Mouse (Mus musculus) neural tube, embryonic 11.5 days (tissue): ENCODE data around the gene Kank4. TPM values are rescaled to one million over a fixed set of nuclear protein-coding genes. Genes with fewer than 3 reads are reported as not detected.

ENCODE experiments used
- ATAC-seq: fragments of 200-750 bp; cut with Nextera tagmentation; 2 replicates; pipeline ENCODE4 v1.8.0; 2017; ENCODE audit warnings: moderate number of reproducible peaks, mild to moderate bottlenecking, moderate TSS enrichment, moderate library complexity; ENCODE audit not compliant: insufficient read depth, low FRiP score, low TSS enrichment
- DNase-seq: peaks from one replicate; pipeline ENCODE4 v3.0.0-alpha.2; 2015; ENCODE audit warnings: low spot score
- H3K27ac ChIP-seq: fragments of 300-500 bp; sonication (generic); 2 replicates; pipeline ENCODE4 v1.5.1; 2014; ENCODE audit warnings: low read depth, mild to moderate bottlenecking, low read length
- H3K27me3 ChIP-seq: fragments of 300-500 bp; sonication (generic); 2 replicates; pipeline ENCODE4 v1.6.1; 2014; ENCODE audit warnings: mild to moderate bottlenecking, low read length, mixed read lengths; ENCODE audit not compliant: control insufficient read depth, insufficient read depth
- H3K36me3 ChIP-seq: fragments of 300-500 bp; sonication (generic); 2 replicates; pipeline ENCODE4 v1.6.1; 2014; ENCODE audit warnings: mild to moderate bottlenecking, low read length, moderate library complexity, mixed read lengths; ENCODE audit not compliant: control insufficient read depth, insufficient read depth
- H3K4me1 ChIP-seq: fragments of 300-500 bp; sonication (generic); 2 replicates; pipeline ENCODE4 v1.6.1; 2014; ENCODE audit warnings: low read length, mixed read lengths; ENCODE audit not compliant: control insufficient read depth, insufficient read depth
- H3K4me2 ChIP-seq: fragments of 300-500 bp; sonication (generic); 2 replicates; pipeline ENCODE4 v1.6.1; 2014; ENCODE audit warnings: low read depth, mild to moderate bottlenecking, moderate library complexity
- H3K4me3 ChIP-seq: fragments of 300-500 bp; sonication (generic); 2 replicates; pipeline ENCODE4 v1.5.1; 2014; ENCODE audit warnings: low read depth, low read length
- H3K9ac ChIP-seq: fragments of 300-500 bp; sonication (generic); 2 replicates; pipeline ENCODE4 v1.6.1; 2014; ENCODE audit warnings: mild to moderate bottlenecking, low read length
- H3K9me3 ChIP-seq: fragments of 300-500 bp; sonication (generic); 2 replicates; pipeline ENCODE4 v1.6.1; 2016; ENCODE audit warnings: low read length; ENCODE audit not compliant: control insufficient read depth
- WGBS: fragments of 180-500 bp; shearing (Covaris S2); extraction: QIAGEN DNeasy Blood & Tissue Kit; methylation state at CpG from one replicate; pipeline ENCODE4 v1.1.7; 2014; 5-methylcytosine and 5-hydroxymethylcytosine counted together
- polyA plus RNA-seq: library from polyadenylated mRNA; unstranded; fragments of >200 nt; fragmentation: Nextera tagmentation; extraction: Ambion mirVana; gene quantifications from 2 replicates; pipeline ENCODE4 v1.2.1, GENCODE M21; 2014

Kank4 gene
- polyA plus RNA-seq, 1 experiment from 2014 or later: 0.98 TPM

GRCm38 (mm10) chr4:98743209-98743905 is 74.0 kb downstream of the Kank4 start:
- no peak overlapping the region for H3K9ac ChIP-seq
- no peak for ATAC-seq
- no peaks in the 10 kb centered on the region for H3K27me3 ChIP-seq
- DNase-seq: no peak
- H3K4me2 ChIP-seq: no peak overlapping the region
- H3K4me3 ChIP-seq: no peak overlapping the region
- no peaks in the 10 kb centered on the region for H3K36me3 ChIP-seq
- H3K4me1 ChIP-seq: no peaks in the 10 kb centered on the region
- H3K27ac ChIP-seq: no peak overlapping the region
- 70% methylated on average over 3 of the region's 3 CpGs for WGBS
- no peaks in the 10 kb centered on the region for H3K9me3 ChIP-seq

- ATAC-seq (no peak), DNase-seq (peak; percentile 36)
- H3K4me1 ChIP-seq: no peaks in the 10 kb centered on the region
- no peaks in the 10 kb centered on the region for H3K27me3 ChIP-seq
- WGBS: 49% methylated on average over 2 of the region's 2 CpGs
- H3K9ac ChIP-seq: no peak overlapping the region
- H3K4me2 ChIP-seq: no peak overlapping the region
- no peak overlapping the region for H3K4me3 ChIP-seq
- no peaks in the 10 kb centered on the region for H3K36me3 ChIP-seq
- H3K9me3 ChIP-seq: no peaks in the 10 kb centered on the region
- H3K27ac ChIP-seq: no peak overlapping the region
Measured at GRCm38 (mm10) chr4:98739753-98740152, 77.6 kb downstream of the Kank4 start.

GRCm38 (mm10) chr4:98733660-98734059 is 83.7 kb downstream of the Kank4 start:
- Histone ChIP-seq H3K9me3 (no peaks in the 10 kb centered on the region), H3K4me3 (no peak overlapping the region), H3K27me3 (peaks cover 5% of the 10 kb centered on the region), H3K4me2 (no peak overlapping the region), H3K27ac (no peak overlapping the region), H3K36me3 (no peaks in the 10 kb centered on the region), H3K4me1 (no peaks in the 10 kb centered on the region), H3K9ac (no peak overlapping the region)
- DNase-seq (no peak), ATAC-seq (no peak)
- 94% methylated on average over 16 of the region's 16 CpGs for WGBS

- Histone ChIP-seq H3K27me3 (peaks cover 31% of the 10 kb centered on the region), H3K4me3 (no peak overlapping the region), H3K36me3 (no peaks in the 10 kb centered on the region), H3K4me2 (no peak overlapping the region), H3K9ac (no peak overlapping the region), H3K4me1 (peaks cover 6% of the 10 kb centered on the region; the same call in 1 of the 2 replicates), H3K27ac (no peak overlapping the region), H3K9me3 (no peaks in the 10 kb centered on the region)
- DNase-seq (no peak), ATAC-seq (no peak)
- WGBS: 62% methylated on average over 7 of the region's 7 CpGs
Measured at GRCm38 (mm10) chr4:98728716-98729115, 88.6 kb downstream of the Kank4 start.

- no peaks in the 10 kb centered on the region for H3K9me3 ChIP-seq
- no peak overlapping the region for H3K9ac ChIP-seq
- 0 out of 2 replicates have a peak overlapping the region, but pooled peaks have one; percentile 8 for H3K4me2 ChIP-seq
- WGBS: 2% methylated on average over 10 of the region's 10 CpGs
- no peak for DNase-seq
- H3K27me3 ChIP-seq: peaks cover 31% of the 10 kb centered on the region
- H3K36me3 ChIP-seq: no peaks in the 10 kb centered on the region
- H3K4me3 ChIP-seq: no peak overlapping the region
- peaks cover 6% of the 10 kb centered on the region; the same call in 1 of the 2 replicates for H3K4me1 ChIP-seq
- H3K27ac ChIP-seq: no peak overlapping the region
- no peak for ATAC-seq
Measured at GRCm38 (mm10) chr4:98727959-98728347, 89.4 kb downstream of the Kank4 start.

- Histone ChIP-seq H3K4me1 (peaks cover 6% of the 10 kb centered on the region; the same call in 1 of the 2 replicates), H3K9ac (no peak overlapping the region)
Measured at GRCm38 (mm10) chr4:98727295-98727958, 89.9 kb downstream of the Kank4 start.

GRCm38 (mm10) chr4:98726590-98727237 is 90.6 kb downstream of the Kank4 start, which contains the start of gene L1td1:
Gene L1td1, plus strand, starts transcription at chr4:98726734.
- no peaks in the 10 kb centered on the region for H3K36me3 ChIP-seq
- no peak for ATAC-seq
- no peak within 1 kb of the TSS for H3K27ac ChIP-seq
- peak within 1 kb of the TSS; percentile 7 for H3K9ac ChIP-seq
- H3K4me3 ChIP-seq: peak within 1 kb of the TSS; percentile 28
- 2% methylated on average over 29 of the region's 29 CpGs for WGBS
- no peaks in the 10 kb centered on the region for H3K9me3 ChIP-seq
- H3K27me3 ChIP-seq: peaks cover 31% of the 10 kb centered on the region
- peak; percentile 34 for DNase-seq
- peaks cover 6% of the 10 kb centered on the region; the same call in 1 of the 2 replicates for H3K4me1 ChIP-seq
- H3K4me2 ChIP-seq: peak within 1 kb of the TSS; percentile 62

More at GRCm38 (mm10) chr4:98727295-98727958, 89.9 kb downstream of the Kank4 start:
- Histone ChIP-seq H3K9me3 (no peaks in the 10 kb centered on the region), H3K27ac (no peak overlapping the region), H3K4me2 (peak overlapping the region; percentile 62), H3K27me3 (peaks cover 31% of the 10 kb centered on the region), H3K36me3 (no peaks in the 10 kb centered on the region), H3K4me3 (no peak overlapping the region; the same call in 1 of the 2 replicates)
- WGBS: 3% methylated on average over 21 of the region's 21 CpGs
- ATAC-seq (no peak), DNase-seq (no peak)

GRCm38 (mm10) chr4:98725439-98725838 is 91.9 kb downstream of the Kank4 start:
- Histone ChIP-seq H3K27ac (no peak overlapping the region), H3K9me3 (no peaks in the 10 kb centered on the region), H3K4me3 (no peak overlapping the region), H3K9ac (no peak overlapping the region), H3K27me3 (peaks cover 31% of the 10 kb centered on the region), H3K4me2 (no peak overlapping the region), H3K36me3 (no peaks in the 10 kb centered on the region), H3K4me1 (peaks cover 6% of the 10 kb centered on the region; the same call in 1 of the 2 replicates)
- ATAC-seq (no peak), DNase-seq (no peak)
- WGBS: 39% methylated on average over 4 of the region's 4 CpGs
